Mouse (Mus musculus) neural tube, embryonic 14.5 days (tissue): ENCODE measurements around the gene Dhcr24. TPM values are rescaled to one million over a fixed set of nuclear protein-coding genes. Genes with fewer than 3 reads are reported as not detected.
A peak's percentile ranks its signal among the peaks of the same experiment; 100 is the strongest.

ENCODE experiments used
- ATAC-seq: fragments of 200-750 bp; cut with Nextera tagmentation; 2 replicates; pipeline ENCODE4 v1.8.0; 2017; ENCODE audit warnings: low read depth, mild to moderate bottlenecking, moderate TSS enrichment, moderate library complexity
- H3K27ac ChIP-seq: fragments of 300-500 bp; sonication (generic); 2 replicates; pipeline ENCODE4 v1.5.1; 2014; ENCODE audit warnings: low read depth, mild to moderate bottlenecking, control low read depth, low read length, moderate library complexity, mixed read lengths
- H3K27me3 ChIP-seq: fragments of 300-500 bp; sonication (generic); 2 replicates; pipeline ENCODE4 v1.6.1; 2014; ENCODE audit warnings: low read length; ENCODE audit not compliant: control insufficient read depth, insufficient read depth
- H3K36me3 ChIP-seq: fragments of 300-500 bp; sonication (generic); 2 replicates; pipeline ENCODE4 v1.6.1; 2014; ENCODE audit warnings: low read length, mixed read lengths; ENCODE audit not compliant: control insufficient read depth, insufficient read depth
- H3K4me1 ChIP-seq: fragments of 300-500 bp; sonication (generic); 2 replicates; pipeline ENCODE4 v1.6.1; 2014; ENCODE audit warnings: low read length; ENCODE audit not compliant: control insufficient read depth, insufficient read depth
- H3K4me2 ChIP-seq: fragments of 300-500 bp; sonication (generic); 2 replicates; pipeline ENCODE4 v1.6.1; 2014; ENCODE audit warnings: mild to moderate bottlenecking, low read depth, low read length, control low read depth
- H3K4me3 ChIP-seq: fragments of 300-500 bp; sonication (generic); 2 replicates; pipeline ENCODE4 v1.5.1; 2014; ENCODE audit warnings: low read depth, low read length, control low read depth, mixed read lengths
- H3K9ac ChIP-seq: fragments of 300-500 bp; sonication (generic); replicated peaks from 2 replicates; pipeline ENCODE4 v1.6.1; 2014; ENCODE audit warnings: low read depth, mild to moderate bottlenecking, control low read depth, low read length, mixed read lengths
- H3K9me3 ChIP-seq: fragments of 300-500 bp; sonication (generic); 2 replicates; pipeline ENCODE4 v1.6.1; 2016; ENCODE audit warnings: low read length; ENCODE audit not compliant: control insufficient read depth
- WGBS: fragments of 180-500 bp; shearing (Covaris S2); extraction: QIAGEN DNeasy Blood & Tissue Kit; methylation state at CpG from one replicate; pipeline ENCODE4 v1.1.7; 2014; 5-methylcytosine and 5-hydroxymethylcytosine counted together
- polyA plus RNA-seq: library from polyadenylated mRNA; unstranded; fragments of >200 nt; fragmentation: Nextera tagmentation; extraction: Ambion mirVana; gene quantifications from 2 replicates; pipeline ENCODE4 v1.2.1, GENCODE M21; 2014

The Dhcr24 gene
- polyA plus RNA-seq, 1 experiment from 2014 or later, result 24.0 TPM

DNA sequence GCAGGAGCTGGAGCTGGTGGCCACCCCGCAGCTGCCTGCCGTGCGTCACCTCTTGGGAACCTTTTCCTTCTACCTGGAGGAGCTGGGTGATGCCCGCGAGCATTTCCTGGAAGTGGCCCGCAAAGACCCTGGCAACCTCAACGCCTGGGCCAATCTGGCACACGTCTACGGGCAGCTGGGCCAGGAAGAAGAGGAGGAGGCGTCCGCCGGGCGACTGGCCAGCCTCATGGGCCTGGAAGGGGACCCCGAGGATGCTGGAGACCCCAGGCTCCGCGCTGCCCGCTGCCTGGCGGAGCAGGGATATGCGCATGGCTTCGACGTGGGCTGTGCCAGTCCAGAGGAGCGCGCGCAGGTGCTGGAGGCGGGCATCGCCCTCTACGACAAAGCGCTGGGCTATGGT, 61.9 kb downstream of the Dhcr24 start:
- H3K9ac ChIP-seq, result no peak overlapping the region
- no peaks in the 10 kb centered on the region for H3K36me3 ChIP-seq
- peaks cover 21% of the 10 kb centered on the region for H3K27me3 ChIP-seq
- 39% methylated on average over 27 of the region's 28 CpGs for WGBS
- H3K9me3 ChIP-seq, result no peaks in the 10 kb centered on the region
- no peaks in the 10 kb centered on the region for H3K4me1 ChIP-seq
- H3K4me3 ChIP-seq, result no peak overlapping the region
- no peak for ATAC-seq
- H3K27ac ChIP-seq, result no peak overlapping the region
- H3K4me2 ChIP-seq, result no peak overlapping the region

- no peaks in the 10 kb centered on the region for H3K9me3 ChIP-seq
- 94% methylated on average over 10 of the region's 10 CpGs for WGBS
- no peak for ATAC-seq
- H3K36me3 ChIP-seq, result no peaks in the 10 kb centered on the region
- H3K4me3 ChIP-seq, result no peak overlapping the region
- no peaks in the 10 kb centered on the region for H3K4me1 ChIP-seq
- no peak overlapping the region for H3K27ac ChIP-seq
- no peak overlapping the region for H3K9ac ChIP-seq
- no peak overlapping the region for H3K4me2 ChIP-seq
- H3K27me3 ChIP-seq, result peaks cover 21% of the 10 kb centered on the region
Measured at GRCm38 (mm10) chr4:106624271-106624670, 63.4 kb downstream of the Dhcr24 start.

GRCm38 (mm10) chr4:106627809-106628208, 67.0 kb downstream of the Dhcr24 start:
- no peak overlapping the region for H3K9ac ChIP-seq
- no peak for ATAC-seq
- 74% methylated on average over 5 of the region's 5 CpGs for WGBS
- no peak overlapping the region for H3K4me3 ChIP-seq
- no peaks in the 10 kb centered on the region for H3K36me3 ChIP-seq
- H3K27me3 ChIP-seq, result peaks cover 9% of the 10 kb centered on the region
- no peaks in the 10 kb centered on the region for H3K9me3 ChIP-seq
- no peak overlapping the region for H3K4me2 ChIP-seq
- H3K27ac ChIP-seq, result no peak overlapping the region
- H3K4me1 ChIP-seq, result peaks cover 9% of the 10 kb centered on the region

DNA sequence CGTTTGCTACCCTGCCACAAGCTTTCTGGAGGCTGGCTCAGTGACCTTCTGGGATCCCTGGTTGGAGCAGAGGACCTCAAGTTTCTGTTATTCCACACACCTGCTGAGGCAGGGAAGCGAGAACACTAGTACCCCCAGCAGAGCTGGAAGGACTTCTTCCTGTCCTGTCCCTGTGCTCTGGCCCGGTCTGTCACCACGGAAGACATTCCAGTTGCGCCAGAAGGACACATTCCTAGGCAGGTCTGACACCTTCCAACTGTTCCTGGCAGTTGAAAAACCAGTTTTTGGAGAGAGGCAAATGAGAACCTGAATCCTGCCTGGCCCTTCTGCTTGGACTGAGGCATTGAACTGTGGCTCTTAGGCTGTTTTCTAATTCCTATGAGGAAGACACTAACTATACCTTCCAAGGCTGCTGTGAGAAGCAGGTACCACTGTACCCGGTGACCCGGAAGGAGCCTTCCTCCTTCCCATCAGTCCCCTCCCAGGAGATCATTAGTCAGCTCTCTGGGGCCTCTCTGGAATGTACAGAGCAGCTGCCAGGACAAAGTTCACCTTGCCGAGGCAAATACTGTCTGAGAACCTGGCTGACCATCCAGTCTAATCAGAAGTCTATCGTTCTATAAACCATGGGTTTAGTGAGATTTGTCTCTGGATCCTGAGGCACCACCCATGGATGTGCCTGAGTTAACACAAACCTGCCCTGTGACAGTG, 68.0 kb downstream of the Dhcr24 start:
- Histone ChIP-seq H3K9me3 (no peaks in the 10 kb centered on the region), H3K9ac (no peak overlapping the region), H3K27me3 (no peaks in the 10 kb centered on the region), H3K36me3 (no peaks in the 10 kb centered on the region), H3K4me2 (no peak overlapping the region), H3K4me1 (peaks cover 11% of the 10 kb centered on the region), H3K4me3 (no peak overlapping the region), H3K27ac (no peak overlapping the region)
- WGBS, result 62% methylated on average over 9 of the region's 9 CpGs
- no peak for ATAC-seq

- Histone ChIP-seq H3K4me3 (no peak overlapping the region), H3K9ac (no peak overlapping the region), H3K36me3 (no peaks in the 10 kb centered on the region), H3K4me1 (peaks cover 17% of the 10 kb centered on the region), H3K27ac (no peak overlapping the region), H3K9me3 (no peaks in the 10 kb centered on the region), H3K27me3 (no peaks in the 10 kb centered on the region), H3K4me2 (no peak overlapping the region)
- WGBS, result 78% methylated on average over 5 of the region's 5 CpGs
- ATAC-seq, result no peak
Measured at GRCm38 (mm10) chr4:106629374-106629773, 68.5 kb downstream of the Dhcr24 start.

GRCm38 (mm10) chr4:106630333-106631220, 69.7 kb downstream of the Dhcr24 start:
- H3K27ac ChIP-seq, result peak overlapping the region; percentile 67
- ATAC-seq, result peak; percentile 71
- no peaks in the 10 kb centered on the region for H3K9me3 ChIP-seq
- peaks cover 20% of the 10 kb centered on the region for H3K4me1 ChIP-seq
- H3K4me2 ChIP-seq, result no peak overlapping the region
- H3K9ac ChIP-seq, result peak overlapping the region; percentile 17; the same call in 1 of the 2 replicates
- no peaks in the 10 kb centered on the region for H3K36me3 ChIP-seq
- WGBS, result 14% methylated on average over 14 of the region's 14 CpGs
- no peak overlapping the region for H3K4me3 ChIP-seq
- H3K27me3 ChIP-seq, result no peaks in the 10 kb centered on the region

DNA sequence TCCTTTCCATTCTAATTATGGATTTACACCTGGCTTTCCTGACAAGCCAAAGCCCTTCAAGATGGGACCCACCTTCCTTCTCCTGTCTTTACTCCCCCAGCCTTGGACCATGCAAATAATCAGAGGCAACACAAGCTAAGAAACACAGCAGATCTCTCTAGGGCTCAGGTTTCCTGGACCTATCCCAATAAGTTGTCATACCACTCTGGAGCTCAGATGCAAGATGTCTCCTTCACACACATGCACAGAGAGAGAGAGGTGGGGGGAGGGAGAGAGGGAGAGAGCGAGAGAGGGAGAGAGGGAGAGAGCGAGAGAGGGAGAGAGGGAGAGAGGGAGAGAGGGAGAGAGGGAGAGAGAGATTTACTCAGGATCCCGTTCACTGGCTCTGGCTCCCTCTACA, 71.5 kb downstream of the Dhcr24 start:
- Histone ChIP-seq H3K27me3 (no peaks in the 10 kb centered on the region), H3K4me3 (no peak overlapping the region), H3K4me1 (peaks cover 20% of the 10 kb centered on the region), H3K9ac (no peak overlapping the region), H3K9me3 (no peaks in the 10 kb centered on the region), H3K27ac (no peak overlapping the region; the same call in 1 of the 2 replicates), H3K36me3 (no peaks in the 10 kb centered on the region), H3K4me2 (no peak overlapping the region)
- WGBS, result 56% methylated on average over 1 of the region's 3 CpGs
- ATAC-seq, result no peak

DNA sequence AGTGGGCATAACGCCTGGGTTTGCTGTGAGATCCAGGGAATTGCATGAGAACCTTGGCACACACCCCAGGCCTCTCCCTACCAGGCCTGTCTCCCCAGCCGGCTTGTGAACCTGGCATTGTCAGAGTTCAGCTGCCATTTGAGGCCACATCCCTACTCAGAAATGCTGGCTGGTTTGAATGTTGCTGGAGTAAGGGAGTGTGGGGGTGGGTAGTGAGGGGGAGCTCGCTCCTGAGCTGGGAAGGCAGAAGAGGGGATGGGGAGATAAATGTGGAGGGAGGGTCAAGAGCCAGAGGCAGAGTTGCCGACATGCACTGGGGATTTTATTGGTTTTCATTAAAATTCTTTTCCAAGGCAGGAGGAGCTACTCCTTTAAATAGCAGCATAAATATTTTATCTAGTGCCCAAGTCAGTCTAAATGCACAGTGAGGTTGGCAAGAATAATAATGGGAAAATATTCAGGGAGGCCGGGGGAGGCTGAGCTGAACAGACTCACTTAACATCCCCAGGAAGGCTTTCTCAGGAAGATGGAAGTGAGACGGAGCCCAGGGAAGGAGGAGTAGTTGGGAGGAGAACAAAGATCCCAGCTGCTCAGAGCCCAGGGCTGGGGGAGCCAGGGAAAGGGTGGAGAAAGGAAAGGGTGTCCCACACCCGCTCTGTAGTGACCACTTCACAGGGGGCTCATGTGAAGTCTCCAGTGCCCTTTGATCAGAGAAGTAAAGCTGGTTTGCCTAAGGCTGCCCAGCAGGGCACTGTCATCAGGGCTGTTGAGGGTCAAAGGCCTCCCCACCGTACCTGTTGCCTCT, 72.6 kb downstream of the Dhcr24 start:
- H3K36me3 ChIP-seq, result no peaks in the 10 kb centered on the region
- peak overlapping the region; percentile 81 for H3K27ac ChIP-seq
- no peaks in the 10 kb centered on the region for H3K9me3 ChIP-seq
- peak; percentile 68 for ATAC-seq
- no peaks in the 10 kb centered on the region for H3K27me3 ChIP-seq
- peaks cover 20% of the 10 kb centered on the region for H3K4me1 ChIP-seq
- H3K9ac ChIP-seq, result 0 out of 2 replicates have a peak overlapping the region, but pooled peaks have one; percentile 11
- 15% methylated on average over 8 of the region's 8 CpGs for WGBS
- H3K4me2 ChIP-seq, result peak overlapping the region; percentile 15; the same call in 1 of the 2 replicates
- H3K4me3 ChIP-seq, result no peak overlapping the region
